Mouse (Mus musculus) cerebral cortex, adult 2 months (tissue): Measurements from ENCODE around the gene Cxcl12.

Experiments used
- WGBS: fragments of 180-500 bp; shearing (Covaris S2); methylation state at CpG from one replicate; pipeline ENCODE4 v1.1.7; 2018; 5-methylcytosine and 5-hydroxymethylcytosine counted together

Gene Cxcl12

GRCm38 (mm10) chr6:117219911-117220481 is 51.7 kb downstream of the Cxcl12 start:
- 92% methylated on average over 7 of the region's 7 CpGs for WGBS

- 86% methylated on average over 11 of the region's 11 CpGs for WGBS
Observed at GRCm38 (mm10) chr6:117220831-117221345, 52.6 kb downstream of the Cxcl12 start.
